Mouse (Mus musculus): ENCODE measurements around the gene Vmn1r210. TPM values are rescaled to one million over a fixed set of nuclear protein-coding genes. Genes with fewer than 3 reads are reported as not detected.

The Vmn1r210 gene
- polyA plus RNA-seq (2017; shearing (Covaris generic)) = 0.15 TPM

DNA sequence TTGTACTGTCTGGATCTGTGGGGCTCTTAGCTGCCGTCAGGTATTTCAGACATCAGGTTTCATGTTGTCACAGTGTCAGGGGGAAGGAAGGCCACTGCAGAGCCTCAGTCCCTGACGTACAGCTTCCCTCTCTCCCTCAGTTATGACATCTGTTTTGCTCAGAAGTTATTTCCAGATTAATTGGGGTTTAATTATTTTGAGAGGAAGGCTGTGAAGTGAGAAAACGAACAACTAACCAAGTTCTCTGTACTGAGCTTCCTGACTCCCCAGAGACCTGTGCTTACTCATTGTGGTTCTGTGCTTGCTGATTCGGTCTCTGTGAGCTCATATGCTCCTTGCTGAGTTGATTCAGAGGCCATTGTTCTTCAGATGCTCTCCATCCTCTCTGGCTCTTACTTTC lies at the start of gene Vmn1r210:
Vmn1r210 (minus strand) TSS at position 101 of the 400 bp plus-strand sequence.

DNA sequence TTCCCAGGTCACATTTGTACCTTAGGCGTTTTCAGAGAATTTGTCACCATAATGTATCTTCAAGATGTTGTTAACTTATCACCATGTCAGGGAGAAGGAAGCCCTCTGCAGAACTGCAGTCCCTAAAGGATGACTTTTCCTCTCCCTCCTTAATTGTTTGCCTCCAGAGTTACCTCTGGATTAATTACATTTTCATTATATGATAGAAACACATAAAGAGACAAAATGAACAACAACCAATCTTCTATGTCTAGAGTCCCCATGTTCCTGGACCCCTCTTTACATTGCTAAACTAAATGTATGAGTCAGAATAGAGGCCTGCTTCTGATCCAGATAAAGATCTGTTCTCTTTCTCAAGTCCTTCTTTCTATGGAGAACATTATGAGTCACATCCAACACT lies 26.3 kb upstream of the Vmn1r210 start, which contains the start of gene Vmn1r211:
Vmn1r211 (minus strand) TSS at position 101 of the 400 bp plus-strand sequence.

DNA sequence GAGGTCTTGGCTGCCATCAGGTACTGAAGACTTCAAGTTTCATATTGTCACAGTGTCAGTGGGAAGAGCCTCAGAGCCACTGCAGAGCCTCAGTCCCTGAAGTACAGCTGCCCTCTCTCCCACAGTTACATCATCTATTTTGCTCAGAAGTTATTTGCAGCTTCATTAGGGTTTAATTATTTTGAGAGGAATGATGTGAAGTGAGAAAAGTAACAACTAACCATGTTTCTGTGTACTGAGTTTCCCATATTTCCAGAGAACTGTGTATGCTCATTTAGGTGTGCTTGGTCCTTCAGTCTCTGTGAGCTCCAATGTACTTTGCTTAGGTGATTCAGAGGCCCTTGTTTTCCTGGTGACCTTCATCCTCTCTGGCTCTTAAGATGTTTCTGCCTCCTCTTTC lies 21.6 kb downstream of the Vmn1r210 start, which contains the start of gene Vmn1r209:
Vmn1r209 (minus strand) TSS at position 101 of the 400 bp plus-strand sequence.

DNA sequence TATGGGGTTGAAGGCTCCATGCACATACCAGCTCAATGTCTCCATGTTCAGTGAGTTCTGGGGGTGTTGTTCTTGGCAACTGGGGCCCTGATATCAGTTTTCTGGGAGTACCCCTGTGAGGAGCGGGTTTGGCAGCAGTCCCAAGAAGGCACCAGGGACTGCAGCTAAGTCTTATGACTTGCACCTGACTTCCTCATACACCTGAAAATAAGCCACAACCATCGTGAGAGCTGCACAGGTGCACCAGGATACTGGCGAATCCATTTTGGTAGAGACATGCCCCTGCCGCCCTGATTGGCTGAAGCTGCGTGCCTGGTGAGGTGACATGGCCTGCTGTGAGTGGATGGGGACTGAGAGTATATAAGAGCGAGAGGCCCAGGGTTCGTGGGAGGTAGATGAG lies 53.8 kb downstream of the Vmn1r210 start, which contains the start of gene Vmn1r208:
Vmn1r208 (minus strand) TSS at position 101 of the 400 bp plus-strand sequence.

Other genes starting within 250 kb of the Vmn1r210 start
- not detected for gene Vmn1r205, start 238.3 kb downstream of the Vmn1r210 start, polyA plus RNA-seq (2017; shearing (Covaris generic))
- not detected for gene Vmn1r206, start 207.1 kb downstream of the Vmn1r210 start, polyA plus RNA-seq (2017; shearing (Covaris generic))
- gene Vmn1r207-ps, start 101.7 kb downstream of the Vmn1r210 start, polyA plus RNA-seq (2017; shearing (Covaris generic)) = not detected
- 0.25 TPM for gene Vmn1r208, start 53.9 kb downstream of the Vmn1r210 start, polyA plus RNA-seq (2017; shearing (Covaris generic))
- 0.15 TPM for gene Vmn1r209, start 21.7 kb downstream of the Vmn1r210 start, polyA plus RNA-seq (2017; shearing (Covaris generic))
- gene Vmn1r211, start 26.2 kb upstream of the Vmn1r210 start, polyA plus RNA-seq (2017; shearing (Covaris generic)) = not detected
- gene Vmn1r212, start 52.9 kb upstream of the Vmn1r210 start, polyA plus RNA-seq (2017; shearing (Covaris generic)) = not detected
- gene Vmn1r213, start 176.3 kb upstream of the Vmn1r210 start, polyA plus RNA-seq (2017; shearing (Covaris generic)) = not detected
- gene Vmn1r214, start 199.1 kb upstream of the Vmn1r210 start, polyA plus RNA-seq (2017; shearing (Covaris generic)) = not detected
- gene Vmn1r215, start 236.7 kb upstream of the Vmn1r210 start, polyA plus RNA-seq (2017; shearing (Covaris generic)) = not detected